Mouse (Mus musculus) liver, adult 2 months (tissue): ENCODE measurements at regions not wholly inside any gene's neighbourhood (a gene's known extent, or its start where the extent isn't known, plus 50 kb on each side); places are given as distances from the start of the nearest gene placed in this dataset.

ENCODE experiments used
- CTCF ChIP-seq: fragments of 200-500 bp; IDR thresholded peaks from 2 replicates; pipeline ENCODE4 v1.5.1; 2011; ENCODE audit warnings: low read depth, low read length, control low read depth
- POLR2A ChIP-seq: fragments of 200-500 bp; IDR thresholded peaks from 2 replicates; pipeline ENCODE4 v1.6.1; 2011; ENCODE audit warnings: low read length, control low read depth; ENCODE audit not compliant: insufficient read depth; ENCODE audit errors: extremely low read depth

DNA sequence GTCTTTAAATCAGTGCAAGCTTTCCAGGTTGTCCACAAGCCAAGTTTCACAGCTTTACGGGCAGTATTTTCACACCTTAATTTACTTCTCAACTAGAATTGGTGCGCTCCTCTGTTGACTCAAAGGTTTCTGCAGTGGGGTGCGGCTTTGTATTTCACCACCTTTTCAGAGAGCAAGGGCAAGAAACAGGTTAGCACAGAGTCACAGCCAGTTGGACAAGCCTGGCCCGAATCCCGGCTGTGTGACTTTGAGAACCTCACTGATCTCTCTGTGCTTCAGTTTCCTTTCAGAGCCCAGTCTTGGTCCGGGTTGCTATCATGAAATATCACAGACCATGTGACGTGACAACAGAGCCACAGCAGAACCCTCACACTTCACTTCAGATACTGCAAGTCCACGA is 418.4 kb downstream of the Sox2 start:
- TF ChIP-seq POLR2A (no peak), CTCF (no peak)
